Mouse (Mus musculus) cortical plate, adult 2 months (tissue): ENCODE data around the gene Onecut3.

Experiments used
- CTCF ChIP-seq: fragments of 200-500 bp; IDR thresholded peaks from 2 replicates; pipeline ENCODE4 v1.5.1; 2011; ENCODE audit warnings: mild to moderate bottlenecking, control low read depth, low read length; ENCODE audit not compliant: insufficient read depth; ENCODE audit errors: extremely low read depth
- POLR2A ChIP-seq: fragments of 200-500 bp; IDR thresholded peaks from 2 replicates; pipeline ENCODE4 v1.6.1; 2011; ENCODE audit warnings: mild to moderate bottlenecking, low read length, control low read depth; ENCODE audit not compliant: insufficient read depth; ENCODE audit errors: extremely low read depth

- no peak for TF ChIP-seq CTCF
- no peak for TF ChIP-seq POLR2A
Observed at GRCm38 (mm10) chr10:80481002-80481401, 13.6 kb upstream of the Onecut3 start.
